Mouse (Mus musculus) megakaryocyte, adult 5-6 weeks (primary cell): ENCODE measurements at regions not wholly inside any gene's neighbourhood (a gene's known extent, or its start where the extent isn't known, plus 50 kb on each side); places are given as distances from the start of the nearest gene placed in this dataset.

ENCODE experiments used
- ATAC-seq: 2 replicates; pipeline ENCODE4 v1.8.0; 2016; ENCODE audit warnings: mild to moderate bottlenecking, inconsistent platforms; ENCODE audit not compliant: poor library complexity, severe bottlenecking

- no peak for ATAC-seq
These were observed 74.4 kb downstream of the Mettl11b start for GRCm38 (mm10) chr1:163650577-163651180.

- no peak for ATAC-seq
These were observed 82.9 kb downstream of the Mettl11b start for GRCm38 (mm10) chr1:163642091-163642490.

DNA sequence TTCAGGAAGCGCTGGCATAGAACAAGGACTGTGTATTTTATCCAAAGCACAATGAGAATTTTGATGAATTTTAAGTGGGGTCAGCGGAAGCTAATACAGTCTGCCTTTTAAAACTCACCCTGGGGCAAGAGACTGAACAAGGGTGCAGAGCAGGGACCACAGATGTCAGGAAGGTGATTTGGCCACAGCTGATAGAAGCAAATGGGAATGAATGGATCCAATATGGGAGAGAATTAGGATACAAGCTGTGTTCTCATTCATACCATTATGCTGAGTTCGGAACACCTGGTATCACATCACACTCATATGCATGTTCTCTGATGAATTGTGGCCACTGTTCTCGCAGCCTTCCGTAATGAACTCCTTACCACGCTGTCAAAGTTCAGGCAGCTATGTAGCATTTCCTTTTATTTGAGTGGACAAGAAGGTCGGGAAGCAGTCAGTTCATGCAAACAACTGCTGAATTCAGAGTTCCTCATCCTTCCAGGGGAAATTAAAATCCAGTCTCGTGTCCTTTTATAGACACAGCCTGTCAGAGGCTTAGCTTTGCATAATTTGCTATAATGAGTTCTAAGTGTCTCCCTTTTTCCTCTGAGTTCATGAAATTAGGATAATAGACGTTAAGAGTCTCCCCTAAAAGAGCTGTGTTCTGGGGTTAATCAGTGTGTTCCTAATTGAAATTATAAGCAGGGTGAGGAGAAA, 84.4 kb downstream of the Mettl11b start:
- ATAC-seq = no peak

DNA sequence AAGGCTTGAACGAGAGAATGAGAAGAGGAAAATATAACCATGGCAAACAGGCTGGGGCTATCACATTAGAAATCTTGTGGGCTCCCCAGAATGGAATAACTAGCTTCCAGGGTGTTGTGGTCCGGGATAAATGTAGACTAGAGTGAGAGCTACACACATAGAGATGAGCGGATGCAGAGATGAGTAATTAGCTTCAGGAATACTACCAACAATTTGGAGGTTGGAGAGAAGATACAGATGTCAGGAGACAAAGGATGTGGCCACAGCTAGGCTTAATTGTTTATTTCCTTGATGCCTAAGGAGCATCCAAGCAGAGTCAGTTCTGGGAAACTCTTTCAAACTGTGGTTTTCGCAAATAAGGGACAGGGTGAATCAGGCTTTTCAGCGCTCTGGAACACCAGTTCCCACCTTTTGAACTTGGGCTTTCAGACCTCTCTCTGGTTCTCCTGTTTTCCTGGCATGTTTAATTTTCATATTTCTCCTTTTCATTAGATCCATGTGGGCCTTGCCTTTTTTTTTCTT, 94.7 kb downstream of the Mettl11b start:
- no peak for ATAC-seq

DNA sequence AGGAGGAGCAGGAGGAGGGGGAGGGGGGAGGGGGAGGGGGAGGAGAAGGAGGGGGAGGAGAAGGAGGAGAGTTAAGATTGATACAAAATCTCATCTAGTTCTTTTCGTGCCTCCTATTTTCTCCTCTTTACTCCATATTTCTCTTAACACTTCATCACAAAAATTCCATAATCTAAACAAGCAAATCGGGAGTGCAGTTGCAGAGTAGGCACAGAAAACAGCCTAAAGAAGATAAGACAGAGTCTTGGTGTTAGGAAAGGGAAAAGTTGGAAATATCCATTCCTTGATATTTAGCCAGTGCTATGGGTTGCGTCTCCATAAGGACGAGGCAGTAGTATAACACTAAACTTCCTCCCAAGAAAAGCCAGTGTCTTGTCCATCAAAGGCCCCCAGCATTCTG, 100.1 kb downstream of the Mettl11b start:
- no peak for ATAC-seq

DNA sequence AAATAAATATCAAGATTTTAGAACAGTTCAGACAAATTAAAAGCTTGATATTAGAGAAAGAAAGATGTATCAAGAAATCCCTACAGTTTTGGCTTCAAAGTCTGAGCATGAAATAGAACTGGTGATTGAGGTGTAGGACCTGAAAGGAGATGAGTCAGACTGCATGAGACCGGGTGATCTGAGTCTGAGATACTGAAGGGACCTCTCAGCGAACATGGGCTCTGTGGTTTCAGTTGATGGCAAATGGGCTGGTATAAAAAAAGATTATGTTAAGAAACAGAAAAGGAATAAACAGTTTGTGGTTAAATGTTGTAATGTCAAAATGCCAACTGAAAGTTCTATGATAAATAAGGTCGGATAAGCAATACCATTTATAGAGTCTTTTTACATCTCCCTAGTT, 103.7 kb downstream of the Mettl11b start:
- ATAC-seq = peak; percentile 51; the same call in 1 of the 2 replicates

DNA sequence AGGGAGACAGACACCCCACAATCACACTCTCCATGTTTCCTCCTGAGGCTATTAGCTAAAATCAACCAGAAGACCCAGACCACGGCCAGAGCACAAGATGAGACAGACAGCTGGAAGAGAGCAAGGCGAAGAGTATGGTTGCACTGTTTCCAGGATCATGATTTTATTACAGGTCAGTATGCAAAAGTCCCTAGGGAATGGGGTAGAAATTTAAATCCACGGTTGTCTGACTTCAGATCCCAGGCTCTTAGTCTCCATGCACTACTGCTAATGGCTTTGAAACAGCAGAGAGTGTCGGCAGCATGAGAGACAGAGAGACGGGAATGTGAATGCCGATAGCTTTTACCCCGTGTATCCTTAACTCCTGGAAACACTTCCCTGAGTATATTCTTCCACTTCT, 105.2 kb downstream of the Mettl11b start:
- ATAC-seq = no peak

- ATAC-seq = no peak
These were observed 106.9 kb downstream of the Mettl11b start for GRCm38 (mm10) chr1:163618132-163618531.

- no peak for ATAC-seq
These were observed 108.4 kb downstream of the Mettl11b start for GRCm38 (mm10) chr1:163616596-163616995.

- ATAC-seq = no peak
These were observed 116.6 kb downstream of the Mettl11b start for GRCm38 (mm10) chr1:163608429-163608828.

DNA sequence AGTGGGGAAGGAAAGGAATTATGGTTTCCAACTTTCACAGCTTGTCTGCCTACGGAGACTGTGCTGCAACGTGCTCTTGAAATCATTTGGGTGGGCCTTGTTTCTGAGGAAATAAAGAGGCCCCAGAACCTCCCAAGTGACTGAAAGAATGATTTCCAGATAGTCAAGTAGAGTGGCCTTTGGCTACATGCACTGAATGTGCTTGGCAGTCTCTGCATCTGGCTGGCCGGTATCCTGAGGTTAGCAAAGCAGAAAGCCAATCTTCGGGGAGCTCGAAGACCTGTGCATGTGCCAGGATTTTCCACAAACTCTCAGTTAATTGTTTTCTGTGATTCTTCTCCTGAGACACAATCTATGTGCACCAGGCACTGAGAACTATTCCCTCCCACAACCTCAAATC, 117.3 kb downstream of the Mettl11b start:
- ATAC-seq = no peak

DNA sequence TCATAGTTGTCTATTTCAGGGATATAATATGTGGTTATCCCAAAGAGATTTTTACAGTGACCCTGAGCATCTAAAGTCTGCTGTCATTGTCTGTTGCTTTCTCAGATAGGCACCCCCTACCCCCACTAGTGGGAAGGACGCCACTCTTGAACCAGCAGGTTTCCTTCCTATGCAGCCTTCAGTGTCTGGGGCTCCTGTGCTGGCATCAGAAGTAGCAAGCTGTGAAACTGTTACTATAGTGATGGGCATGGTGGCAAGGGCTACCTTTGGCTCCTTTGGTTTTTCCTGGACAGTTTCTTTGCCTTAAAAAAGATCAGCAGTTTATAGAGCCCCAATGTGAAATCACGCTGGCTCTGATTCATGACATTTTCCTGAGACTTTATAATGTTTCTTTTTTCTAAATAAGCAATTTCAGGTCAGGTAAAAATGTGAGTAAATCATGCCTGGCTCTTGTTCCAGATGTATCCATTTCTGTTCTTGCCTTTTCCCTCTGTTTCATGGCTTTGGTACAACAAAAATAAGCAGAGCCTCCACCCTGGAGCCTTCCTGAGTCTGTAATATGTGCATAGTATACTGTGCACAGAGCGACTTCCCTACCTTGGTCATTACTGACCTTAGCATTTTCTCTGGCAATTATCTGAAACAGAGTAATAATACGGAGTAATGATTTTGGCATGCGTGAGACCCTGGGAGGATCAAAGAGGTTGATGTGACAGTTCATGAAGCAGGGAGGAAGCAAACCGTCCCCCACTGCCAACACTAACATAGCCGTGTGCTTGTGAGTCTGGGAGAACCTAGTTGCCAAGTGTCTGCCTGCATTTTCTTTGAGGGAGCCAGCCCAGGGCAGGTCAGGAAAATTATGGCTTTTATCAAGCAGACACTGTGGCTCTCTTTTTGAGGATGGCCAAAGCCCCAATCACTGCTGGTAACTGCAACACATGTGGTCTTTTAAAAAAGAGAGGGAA, 124.8 kb downstream of the Mettl11b start:
- no peak for ATAC-seq

GRCm38 (mm10) chr1:163576411-163576810, 148.6 kb downstream of the Mettl11b start:
- ATAC-seq = no peak

DNA sequence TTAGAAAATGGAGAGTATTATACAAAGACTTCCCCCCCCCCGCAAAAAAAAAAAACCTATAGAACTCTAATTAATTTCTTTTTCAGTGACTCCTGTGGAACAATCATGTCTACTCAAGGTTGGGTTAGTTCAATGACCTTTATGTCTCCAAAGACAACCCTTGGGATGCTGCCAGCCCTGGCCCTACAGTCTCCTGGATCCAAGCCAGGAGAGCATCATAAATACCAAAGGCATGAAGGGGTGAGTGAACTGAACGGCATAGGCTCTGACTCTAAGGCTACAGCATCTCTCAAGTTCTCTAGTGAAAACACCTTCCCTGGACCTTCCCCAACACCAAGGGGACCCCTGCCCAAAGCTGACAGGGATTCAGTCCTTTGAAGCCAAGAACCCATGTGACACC, 149.4 kb downstream of the Mettl11b start:
- ATAC-seq = no peak

DNA sequence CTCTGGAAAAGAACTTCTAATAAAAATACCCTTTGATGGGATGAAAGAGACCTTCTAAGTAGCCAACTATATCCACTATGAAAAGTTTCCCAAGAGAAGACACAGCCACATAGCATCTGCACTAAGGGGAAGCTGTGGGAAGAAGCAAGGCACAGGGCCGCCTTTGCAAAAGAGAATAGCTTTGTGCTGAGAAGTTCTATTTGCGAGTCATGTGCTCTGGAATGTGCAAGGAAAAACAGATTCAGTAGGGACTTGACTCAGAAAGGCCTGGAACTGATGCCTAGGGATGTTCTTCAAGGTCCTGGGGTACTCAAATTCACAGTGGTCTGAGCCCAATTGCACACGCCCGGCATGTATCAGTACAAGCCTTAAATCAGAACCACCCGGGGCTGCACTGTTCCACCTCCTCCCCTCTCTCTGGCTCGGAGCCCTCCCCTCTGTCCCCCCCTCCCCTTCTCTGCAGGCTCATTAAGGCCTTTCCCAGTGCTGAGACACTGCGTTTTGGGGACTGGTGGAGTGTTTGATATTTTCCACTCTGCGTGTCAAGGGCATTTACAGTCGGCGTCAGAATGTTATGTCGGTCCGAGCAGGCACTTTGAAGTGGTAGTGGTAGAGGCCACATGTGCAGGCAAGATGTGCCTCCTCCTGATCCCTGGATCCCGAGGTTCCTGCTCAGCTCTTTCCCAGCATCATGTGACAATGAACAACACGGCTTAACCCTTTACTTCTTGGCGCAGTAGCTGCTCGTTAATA, 150.4 kb downstream of the Mettl11b start:
- ATAC-seq = no peak

DNA sequence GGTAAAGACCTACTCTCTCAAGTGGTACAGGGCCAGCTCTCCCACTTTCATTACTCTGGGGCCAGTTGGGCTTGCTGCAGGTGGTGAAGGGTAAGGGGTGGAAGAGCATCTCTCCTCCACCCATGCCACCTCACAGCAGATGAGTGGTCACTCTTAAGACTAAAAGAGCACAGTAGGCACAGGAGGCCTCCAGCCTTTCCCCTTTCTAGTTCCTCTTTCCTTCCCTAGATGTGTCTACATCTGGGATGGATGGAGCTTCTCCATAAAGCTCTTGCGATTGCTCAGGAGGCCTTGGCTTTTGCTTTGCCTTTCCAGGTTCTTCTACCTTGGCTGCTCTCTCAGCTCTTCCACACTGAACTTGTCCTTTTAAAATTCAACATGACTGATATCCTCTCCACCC, 151.5 kb downstream of the Mettl11b start:
- peak; percentile 38; the same call in 1 of the 2 replicates for ATAC-seq

DNA sequence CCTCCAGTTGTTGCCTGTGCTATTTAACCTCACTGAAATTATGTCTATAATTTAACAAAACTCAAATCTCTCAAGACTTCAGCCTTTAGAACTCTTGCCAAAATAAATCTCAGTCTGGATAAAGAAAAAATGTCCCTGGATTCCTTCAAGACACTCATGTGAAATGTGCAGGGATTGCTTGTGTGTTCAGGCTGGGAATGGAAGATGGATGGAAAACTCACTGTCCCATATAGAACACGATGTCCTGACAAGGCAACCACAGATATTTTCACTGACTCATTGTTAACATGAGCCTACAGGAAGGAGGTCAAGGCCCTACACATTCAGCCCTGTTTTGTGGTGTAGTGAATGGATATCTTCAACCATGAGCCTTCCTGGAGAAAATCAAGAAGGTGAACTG, 160.3 kb upstream of the Gorab start:
- ATAC-seq = no peak

DNA sequence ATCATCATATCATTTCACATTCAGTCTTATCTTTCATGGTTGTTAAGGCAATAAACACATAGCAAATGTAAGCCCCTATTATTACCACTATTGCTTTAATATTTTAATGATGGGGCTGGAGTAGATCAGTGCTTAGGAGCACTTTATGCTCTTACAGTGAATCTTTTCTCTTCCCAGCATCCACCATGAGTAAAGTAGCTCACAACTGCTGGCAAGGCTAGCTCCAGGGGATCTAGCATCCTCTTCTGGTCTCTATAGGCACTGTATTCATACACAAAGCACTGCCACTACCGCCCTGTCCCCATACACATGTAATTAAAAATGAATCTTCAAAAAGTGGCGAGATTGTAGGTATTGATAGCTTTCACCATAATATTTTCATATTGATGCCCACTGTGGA, 159.6 kb upstream of the Gorab start:
- ATAC-seq = no peak

- no peak for ATAC-seq
These were observed 158.8 kb upstream of the Gorab start for GRCm38 (mm10) chr1:163562166-163562733.

GRCm38 (mm10) chr1:163561016-163561415, 157.5 kb upstream of the Gorab start:
- no peak for ATAC-seq
